In genomic region chr10:80357994-80358639, GRCm38 (mm10) we compare ENCODE assay signal across 9 mouse cellular contexts. TPM values are rescaled to one million over a fixed set of nuclear protein-coding genes. Genes with fewer than 3 reads are reported as not detected.
DNase-seq lines count a peak whose midpoint lies in the region; ATAC-seq lines count a peak whose summit lies in the region.
"Had no signal": no experiment of that assay in that cellular context is flagged by ENCODE, and none has a peak within 500 bp of the region (broad histone marks: within the 10 kb centered on the region; RNA-seq: fewer than 3 reads in every experiment).

No protein-coding gene starts in this region.

- peak overlapping the region; percentile 54 for H3K4me2 ChIP-seq in hindbrain, embryonic 14.5 days (replicated peaks)
- H3K4me2 ChIP-seq in liver, embryonic 11.5 days = peak overlapping the region; percentile 42
- peak overlapping the region; percentile 43 for H3K4me2 ChIP-seq in neural tube, embryonic 14.5 days (ENCODE audit: low read depth, low read length)

- H3K27me3 ChIP-seq in hindbrain, embryonic 14.5 days (ENCODE audit: control insufficient read depth, insufficient read depth, low read length) = peaks cover 64% of the 10 kb centered on the region
- H3K27me3 ChIP-seq in liver, embryonic 11.5 days (replicated peaks; ENCODE audit: control insufficient read depth, insufficient read depth, low read length) = peaks cover 75% of the 10 kb centered on the region
- H3K27me3 ChIP-seq in neural tube, embryonic 14.5 days (ENCODE audit: control insufficient read depth, insufficient read depth, low read length) = peaks cover 41% of the 10 kb centered on the region

- no peaks in the 10 kb centered on the region for H3K36me3 ChIP-seq in hindbrain, embryonic 14.5 days (replicated peaks; ENCODE audit: control insufficient read depth, insufficient read depth)
- H3K36me3 ChIP-seq in liver, embryonic 11.5 days (ENCODE audit: control insufficient read depth, insufficient read depth, low read length) = no peaks in the 10 kb centered on the region
- H3K36me3 ChIP-seq in neural tube, embryonic 14.5 days (ENCODE audit: control insufficient read depth, insufficient read depth, low read length) = no peaks in the 10 kb centered on the region

- no peaks in the 10 kb centered on the region for H3K9me3 ChIP-seq in hindbrain, embryonic 14.5 days (ENCODE audit: control insufficient read depth, low read length)
- H3K9me3 ChIP-seq in liver, embryonic 11.5 days (ENCODE audit: control insufficient read depth, low read length) = no peaks in the 10 kb centered on the region
- no peaks in the 10 kb centered on the region for H3K9me3 ChIP-seq in neural tube, embryonic 14.5 days (ENCODE audit: control insufficient read depth, low read length)

- no peaks in the 10 kb centered on the region; the same call in 1 of the 2 replicates for H3K4me1 ChIP-seq in hindbrain, embryonic 14.5 days (replicated peaks; ENCODE audit: control insufficient read depth, insufficient read depth, low read length)
- peaks cover 5% of the 10 kb centered on the region for H3K4me1 ChIP-seq in liver, embryonic 11.5 days (replicated peaks; ENCODE audit: control insufficient read depth, insufficient read depth, low read length)
- H3K4me1 ChIP-seq in neural tube, embryonic 14.5 days (ENCODE audit: control insufficient read depth, insufficient read depth, low read length) = peaks cover 10% of the 10 kb centered on the region; the same call in 1 of the 2 replicates

- H3K4me3 ChIP-seq in hindbrain, embryonic 14.5 days (replicated peaks; ENCODE audit: low read length) = peak overlapping the region; percentile 25
- 0 out of 2 replicates have a peak overlapping the region, but pooled peaks have one; percentile 8 for H3K4me3 ChIP-seq in liver, embryonic 11.5 days (ENCODE audit: low read depth, low read length)
- H3K4me3 ChIP-seq in neural tube, embryonic 14.5 days (ENCODE audit: low read depth, low read length) = peak overlapping the region; percentile 22

- peak; percentile 41 for ATAC-seq in hindbrain, embryonic 14.5 days (ENCODE audit: low FRiP score)
- no peak; the same call in 1 of the 2 replicates for ATAC-seq in liver, embryonic 11.5 days (replicated peaks; ENCODE audit: low FRiP score)
- ATAC-seq in neural tube, embryonic 14.5 days (ENCODE audit: low read depth) = peak; percentile 49; the same call in 1 of the 2 replicates
- no peak; the same call in 1 of the 2 replicates for ATAC-seq in megakaryocyte-erythroid progenitor cell, adult 5-6 weeks (replicated peaks; ENCODE audit: low FRiP score, low TSS enrichment, poor library complexity, severe bottlenecking)

- DNase-seq in embryo, embryonic 11 days = peak; percentile 37
- DNase-seq in embryo, embryonic 10.5 days (ENCODE audit: low spot score) = no peak
- peak; percentile 73 to 83 for DNase-seq in cerebellum, postnatal 25 days
- peak; percentile 48 for DNase-seq in hindbrain, embryonic 14.5 days (ENCODE audit: low spot score)
- no peak for DNase-seq in liver, embryonic 11.5 days (ENCODE audit: low spot score)
- no peak for DNase-seq in T-cell, adult 2 months (ENCODE audit: low spot score)

- H3K27ac ChIP-seq in hindbrain, embryonic 14.5 days = no peak overlapping the region
- no peak overlapping the region for H3K27ac ChIP-seq in liver, embryonic 11.5 days (ENCODE audit: low read depth, low read length)
- no peak overlapping the region for H3K27ac ChIP-seq in neural tube, embryonic 14.5 days (ENCODE audit: low read depth, low read length)

- H3K9ac ChIP-seq in hindbrain, embryonic 14.5 days = 0 out of 2 replicates have a peak overlapping the region, but pooled peaks have one; percentile 42
- no peak overlapping the region for H3K9ac ChIP-seq in liver, embryonic 11.5 days (ENCODE audit: low read depth, low read length)
- H3K9ac ChIP-seq in neural tube, embryonic 14.5 days (replicated peaks; ENCODE audit: low read depth, low read length) = peak overlapping the region; percentile 11; the same call in 1 of the 2 replicates

- 9% methylated on average over 31 of the region's 31 CpGs for WGBS in hindbrain, embryonic 14.5 days
- WGBS in liver, embryonic 11.5 days = 9% methylated on average over 31 of the region's 31 CpGs
- 7% methylated on average over 28 of the region's 31 CpGs for WGBS in neural tube, embryonic 14.5 days

RNA-seq across cellular contexts. Expression of gene Plk5, which starts 1.9 kb away (rescaled TPM):
- 3.6 and 4.1 TPM in 2 replicates for polyA plus RNA-seq in hindbrain, embryonic 14.5 days (2014; fragmentation: Nextera tagmentation; extraction: Ambion mirVana)
- 0.25 TPM in 2 replicates for polyA plus RNA-seq in liver, embryonic 11.5 days (2014; fragmentation: Nextera tagmentation; extraction: Ambion mirVana)
- polyA plus RNA-seq in neural tube, embryonic 14.5 days (2014; fragmentation: Nextera tagmentation; extraction: Ambion mirVana) = 2.4 and 3.4 TPM in 2 replicates
- total RNA-seq in megakaryocyte-erythroid progenitor cell, adult 5-6 weeks (2014; fragmentation: Nextera tagmentation) = 0.79 TPM in 1 of 2 replicates, not detected in the other
- total RNA-seq in megakaryocyte-erythroid progenitor cell, adult 5-6 weeks (2017) = not detected in 2 replicates
- total RNA-seq: CH12.LX had no signal

RNA-seq across cellular contexts. Expression of gene Adamtsl5, which starts 9.9 kb away (rescaled TPM):
- polyA plus RNA-seq in hindbrain, embryonic 14.5 days (2014; fragmentation: Nextera tagmentation; extraction: Ambion mirVana) = 0.84 and 0.90 TPM in 2 replicates
- 1.6 and 2.6 TPM in 2 replicates for polyA plus RNA-seq in liver, embryonic 11.5 days (2014; fragmentation: Nextera tagmentation; extraction: Ambion mirVana)
- polyA plus RNA-seq in neural tube, embryonic 14.5 days (2014; fragmentation: Nextera tagmentation; extraction: Ambion mirVana) = 0.09 and 2.5 TPM in 2 replicates
- total RNA-seq in megakaryocyte-erythroid progenitor cell, adult 5-6 weeks (2014; fragmentation: Nextera tagmentation) = 1.5 and 3.3 TPM in 2 replicates
- total RNA-seq in megakaryocyte-erythroid progenitor cell, adult 5-6 weeks (2017) = 0.30 and 2.3 TPM in 2 replicates

RNA-seq across cellular contexts. Expression of gene Reep6, which starts 28.4 kb away (rescaled TPM):
- polyA plus RNA-seq in hindbrain, embryonic 14.5 days (2014; fragmentation: Nextera tagmentation; extraction: Ambion mirVana) = 5.3 and 5.8 TPM in 2 replicates
- 74.3 and 76.1 TPM in 2 replicates for polyA plus RNA-seq in liver, embryonic 11.5 days (2014; fragmentation: Nextera tagmentation; extraction: Ambion mirVana)
- 3.9 and 5.4 TPM in 2 replicates for polyA plus RNA-seq in neural tube, embryonic 14.5 days (2014; fragmentation: Nextera tagmentation; extraction: Ambion mirVana)
- total RNA-seq in megakaryocyte-erythroid progenitor cell, adult 5-6 weeks (2014; fragmentation: Nextera tagmentation) = 23.1 and 23.7 TPM in 2 replicates
- total RNA-seq in megakaryocyte-erythroid progenitor cell, adult 5-6 weeks (2017) = 2.7 and 6.8 TPM in 2 replicates

RNA-seq across cellular contexts. Expression of gene Pcsk4, which starts 28.8 kb away (rescaled TPM):
- polyA plus RNA-seq in hindbrain, embryonic 14.5 days (2014; fragmentation: Nextera tagmentation; extraction: Ambion mirVana) = 4.4 and 4.7 TPM in 2 replicates
- polyA plus RNA-seq in liver, embryonic 11.5 days (2014; fragmentation: Nextera tagmentation; extraction: Ambion mirVana) = 12.6 and 12.8 TPM in 2 replicates
- polyA plus RNA-seq in neural tube, embryonic 14.5 days (2014; fragmentation: Nextera tagmentation; extraction: Ambion mirVana) = 4.9 and 5.1 TPM in 2 replicates
- 16.1 and 23.0 TPM in 2 replicates for total RNA-seq in megakaryocyte-erythroid progenitor cell, adult 5-6 weeks (2014; fragmentation: Nextera tagmentation)
- total RNA-seq in megakaryocyte-erythroid progenitor cell, adult 5-6 weeks (2017) = 1.6 and 2.6 TPM in 2 replicates

RNA-seq across cellular contexts. Expression of gene Mex3d, which starts 29.3 kb away (rescaled TPM):
- 12.3 and 13.3 TPM in 2 replicates for polyA plus RNA-seq in hindbrain, embryonic 14.5 days (2014; fragmentation: Nextera tagmentation; extraction: Ambion mirVana)
- 2.5 and 3.7 TPM in 2 replicates for polyA plus RNA-seq in liver, embryonic 11.5 days (2014; fragmentation: Nextera tagmentation; extraction: Ambion mirVana)
- polyA plus RNA-seq in neural tube, embryonic 14.5 days (2014; fragmentation: Nextera tagmentation; extraction: Ambion mirVana) = 11.5 and 12.2 TPM in 2 replicates
- total RNA-seq in megakaryocyte-erythroid progenitor cell, adult 5-6 weeks (2014; fragmentation: Nextera tagmentation) = 8.0 and 9.1 TPM in 2 replicates
- 13.0 and 14.7 TPM in 2 replicates for total RNA-seq in megakaryocyte-erythroid progenitor cell, adult 5-6 weeks (2017)

Comparison
In these comparisons a context has a peak if more than half of its experiments do, and no peak if none do; other contexts are left out.
1. DNase-seq: peak in embryo, embryonic 11 days (single experiment), cerebellum, postnatal 25 days (2 of 2) and hindbrain, embryonic 14.5 days (single experiment); none in embryo, embryonic 10.5 days (single experiment), liver, embryonic 11.5 days (single experiment) and T-cell, adult 2 months (single experiment).
2. ATAC-seq: peak in hindbrain, embryonic 14.5 days (single experiment) and neural tube, embryonic 14.5 days (single experiment); none in liver, embryonic 11.5 days (single experiment) and megakaryocyte-erythroid progenitor cell, adult 5-6 weeks (single experiment).
3. RNA of gene Reep6, which starts 28.4 kb away (polyA plus RNA-seq): 74.3 to 76.1 TPM in liver, embryonic 11.5 days; 5.3 to 5.8 TPM in hindbrain, embryonic 14.5 days and 3.9 to 5.4 TPM in neural tube, embryonic 14.5 days; every median in the first group is over 10 times any median in the second.
4. Peak in every context shown above with its lines, with median percentiles within 50 percentile points of each other: H3K4me2 ChIP-seq and H3K4me3 ChIP-seq.